Mouse (Mus musculus): ENCODE measurements at regions not wholly inside any gene's neighbourhood (a gene's known extent, or its start where the extent isn't known, plus 50 kb on each side); places are given as distances from the start of the nearest gene placed in this dataset.
A peak's percentile ranks its signal among the peaks of the same experiment; 100 is the strongest.

DNA sequence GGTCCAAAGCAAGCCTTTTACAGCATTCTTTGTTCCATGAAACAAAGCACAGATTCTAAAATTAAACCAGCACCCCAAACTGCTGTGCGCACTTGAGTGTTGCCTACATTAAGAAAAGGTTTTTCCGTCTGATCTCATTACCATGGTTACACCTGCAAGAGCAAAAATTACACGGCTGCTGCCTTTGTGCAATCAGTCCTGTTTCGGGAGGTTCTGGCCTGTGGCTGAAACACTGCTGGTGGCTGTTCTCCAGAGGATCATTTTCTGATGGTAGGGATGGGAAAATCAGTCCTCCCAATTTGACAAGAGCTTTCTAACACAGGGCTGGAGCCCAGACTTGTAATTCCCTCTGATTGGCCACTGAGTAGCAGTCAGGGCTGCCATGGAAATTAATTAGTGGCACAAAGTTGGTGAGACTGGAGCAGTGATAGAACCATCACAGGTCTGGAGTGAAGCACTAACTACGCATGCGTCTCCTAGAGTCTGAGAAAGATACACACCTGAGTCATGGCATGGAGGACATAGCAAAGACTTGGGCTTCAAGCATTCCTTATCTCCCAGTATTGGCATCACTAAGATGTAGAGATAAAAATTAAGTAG, 114.8 kb upstream of the Fam49a start:
- intact Hi-C loops (cut with DNase I) = loop anchor here (5.0 kb wide), 5 partner anchors 690 to 950 kb away; partner anchors contain the start of genes Rad51ap2 and Vsnl1

GRCm38 (mm10) chr12:12147847-12148246, 114.1 kb upstream of the Fam49a start:
- no peak for DNase-seq (ENCODE audit: low spot score in 2 of 2)
- intact Hi-C loops (cut with DNase I) = loop anchor here (5.0 kb wide), 5 partner anchors 691 to 951 kb away; partner anchors contain the start of genes Rad51ap2 and Vsnl1

More for the DNA sequence above, 114.8 kb upstream of the Fam49a start:
- DNase-seq (ENCODE audit: low spot score in 2 of 2) = no peak

- DNase-seq (ENCODE audit: low spot score in 2 of 2) = peak in 1 of 2 experiments; percentile 66
- intact Hi-C loops (cut with DNase I) = loop anchor here (5.0 kb wide), 5 partner anchors 692 to 952 kb away; partner anchors contain the start of genes Rad51ap2 and Vsnl1
Observed at GRCm38 (mm10) chr12:12148659-12149399, 113.1 kb upstream of the Fam49a start.

GRCm38 (mm10) chr12:12164411-12164810, 97.5 kb upstream of the Fam49a start:
- no peak for DNase-seq (ENCODE audit: low spot score in 2 of 2)
- intact Hi-C loops (cut with DNase I) = no loop called here

DNA sequence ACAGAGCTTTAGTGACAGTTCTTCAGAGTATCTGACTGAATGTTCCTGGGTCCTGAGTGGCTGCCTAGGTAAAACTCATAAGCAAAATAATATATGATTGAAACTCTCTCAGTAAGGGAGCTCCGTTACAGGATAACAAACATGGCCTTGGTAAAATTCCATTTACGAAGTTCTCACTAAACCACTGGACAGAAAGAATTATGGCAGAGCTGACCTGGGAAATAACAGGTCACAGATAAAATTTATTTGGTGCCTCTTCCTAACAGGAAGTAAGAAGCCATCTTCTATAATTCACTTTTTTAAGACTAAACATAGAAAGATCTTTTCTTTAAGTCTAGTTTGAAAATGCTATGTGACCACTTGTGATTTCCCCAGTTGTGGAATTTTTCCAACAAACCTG, 91.4 kb upstream of the Fam49a start:
- DNase-seq (ENCODE audit: low spot score in 2 of 2) = no peak
- intact Hi-C loops (cut with DNase I) = loop anchor here (10.0 kb wide), 1 partner anchor 1044 kb away; no protein-coding TSS in a partner anchor

DNA sequence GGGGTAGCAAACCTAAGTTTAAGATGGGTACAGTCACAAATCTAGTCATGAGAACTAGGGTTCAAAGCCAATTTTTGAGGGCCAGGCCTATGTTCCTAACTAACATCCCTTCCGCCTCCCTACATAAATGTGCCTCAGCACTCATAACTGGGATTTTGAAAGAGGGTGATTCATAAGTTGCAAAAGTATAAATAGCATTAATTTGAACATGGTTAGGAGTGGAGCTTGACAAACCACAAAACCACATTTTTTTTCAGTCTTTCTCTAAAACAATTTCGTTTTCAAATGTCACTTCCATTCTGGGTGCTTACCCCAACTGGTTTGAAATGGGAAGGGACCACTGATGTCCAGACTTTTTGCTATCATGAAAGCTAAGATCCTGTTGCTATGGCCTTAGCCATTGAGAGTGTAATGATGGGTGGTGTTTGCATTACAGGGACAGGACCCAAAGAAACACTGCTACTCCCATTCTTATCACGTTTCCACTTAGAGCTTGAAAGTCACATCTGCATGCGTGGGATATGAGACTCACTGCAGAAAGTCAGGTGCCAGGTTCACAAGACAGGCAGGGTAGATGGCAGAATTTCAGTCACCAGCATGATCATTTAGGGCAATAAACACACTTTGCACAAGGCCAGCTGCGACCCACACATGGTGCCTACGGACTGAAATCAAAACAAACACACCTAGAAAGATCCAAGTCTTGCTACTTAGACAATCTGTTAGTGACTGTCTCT, 89.7 kb upstream of the Fam49a start:
- intact Hi-C loops (cut with DNase I) = loop anchor here (10.0 kb wide), 1 partner anchor 1043 kb away; no protein-coding TSS in a partner anchor
- peak in 1 of 2 experiments; percentile 56 for DNase-seq (ENCODE audit: low spot score in 2 of 2)

- intact Hi-C loops (cut with DNase I) = loop anchor here (1.0 to 10.0 kb wide), 3 partner anchors 142 to 1038 kb away; no protein-coding TSS in a partner anchor
Observed at GRCm38 (mm10) chr12:12176331-12177263, 85.3 kb upstream of the Fam49a start.

GRCm38 (mm10) chr12:12177264-12178043, 84.5 kb upstream of the Fam49a start:
- intact Hi-C loops (cut with DNase I) = loop anchor here (2.0 to 10.0 kb wide), 2 partner anchors 219 to 1037 kb away; no protein-coding TSS in a partner anchor
- no peak for DNase-seq (ENCODE audit: low spot score in 2 of 2)

More at GRCm38 (mm10) chr12:12176331-12177263, 85.3 kb upstream of the Fam49a start:
- peak; percentile 85 to 92 for DNase-seq (ENCODE audit: low spot score in 2 of 2)

GRCm38 (mm10) chr12:12178391-12178790, 83.5 kb upstream of the Fam49a start:
- peak in 1 of 2 experiments; percentile 75 for DNase-seq (ENCODE audit: low spot score in 2 of 2)

DNA sequence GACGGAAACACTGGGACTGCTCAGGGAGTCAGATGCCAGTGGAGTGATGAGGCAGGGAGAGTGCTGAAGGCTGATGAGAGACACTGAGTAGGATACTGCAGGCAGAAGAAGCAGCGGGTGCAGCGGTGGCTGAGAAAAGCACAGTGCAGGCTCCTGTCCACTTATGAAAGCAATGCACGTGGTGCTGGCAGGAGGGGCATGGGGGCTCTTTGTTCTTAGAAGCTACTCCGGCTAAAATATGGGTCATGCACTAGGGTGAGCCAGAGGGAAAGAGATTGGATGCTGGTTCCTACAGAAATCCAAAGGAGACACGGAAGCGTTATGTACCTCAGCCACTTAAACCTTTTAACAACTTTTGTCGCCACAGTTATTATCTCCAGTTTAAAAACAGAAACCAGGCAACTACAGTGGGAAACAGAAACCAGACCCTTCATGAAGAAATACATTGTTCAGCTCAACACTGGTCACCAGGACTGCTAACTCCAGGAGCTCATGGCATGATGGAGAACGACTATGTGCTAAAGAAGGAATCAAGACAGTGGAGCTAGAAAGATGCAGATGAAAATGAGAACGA, 82.6 kb upstream of the Fam49a start:
- intact Hi-C loops (cut with DNase I) = loop anchor here (10.0 kb wide), 1 partner anchor 1035 kb away; no protein-coding TSS in a partner anchor

More at GRCm38 (mm10) chr12:12178391-12178790, 83.5 kb upstream of the Fam49a start:
- intact Hi-C loops (cut with DNase I) = loop anchor here (10.0 kb wide), 1 partner anchor 1036 kb away; no protein-coding TSS in a partner anchor

GRCm38 (mm10) chr12:12180986-12181385, 81.0 kb upstream of the Fam49a start:
- DNase-seq (ENCODE audit: low spot score in 2 of 2) = peak in 1 of 2 experiments; percentile 90
- intact Hi-C loops (cut with DNase I) = loop anchor here (1.0 to 2.0 kb wide), 3 partner anchors 15 to 82 kb away; partner anchors contain the start of gene Fam49a

More for the DNA sequence above, 82.6 kb upstream of the Fam49a start:
- peak in 1 of 2 experiments; percentile 55 for DNase-seq (ENCODE audit: low spot score in 2 of 2)

DNA sequence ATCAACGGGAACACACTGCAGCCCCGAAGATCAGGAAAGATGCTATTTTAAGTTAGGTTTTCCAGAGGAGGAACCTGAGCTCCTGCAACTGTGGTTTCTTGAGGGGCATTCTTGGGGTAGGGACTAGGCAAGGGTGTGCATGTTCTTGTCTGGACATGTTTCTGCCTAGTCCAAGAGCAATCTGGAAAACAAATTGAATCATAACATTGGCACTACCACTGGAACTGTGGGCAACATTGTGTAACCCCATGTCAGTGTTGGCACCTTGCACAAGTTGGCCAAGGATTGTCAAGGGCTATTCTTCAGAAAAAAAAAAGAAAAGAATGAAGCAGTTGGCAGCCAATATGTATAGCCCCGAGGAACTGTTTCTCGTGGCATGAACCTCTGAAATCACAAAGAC, 80.3 kb upstream of the Fam49a start:
- no peak for DNase-seq (ENCODE audit: low spot score in 2 of 2)
- intact Hi-C loops (cut with DNase I) = loop anchor here (1.0 to 2.0 kb wide), 3 partner anchors 15 to 81 kb away; partner anchors contain the start of gene Fam49a

- peak in 1 of 2 experiments; percentile 57 for DNase-seq (ENCODE audit: low spot score in 2 of 2)
Observed at GRCm38 (mm10) chr12:12186353-12186752, 75.6 kb upstream of the Fam49a start.

DNA sequence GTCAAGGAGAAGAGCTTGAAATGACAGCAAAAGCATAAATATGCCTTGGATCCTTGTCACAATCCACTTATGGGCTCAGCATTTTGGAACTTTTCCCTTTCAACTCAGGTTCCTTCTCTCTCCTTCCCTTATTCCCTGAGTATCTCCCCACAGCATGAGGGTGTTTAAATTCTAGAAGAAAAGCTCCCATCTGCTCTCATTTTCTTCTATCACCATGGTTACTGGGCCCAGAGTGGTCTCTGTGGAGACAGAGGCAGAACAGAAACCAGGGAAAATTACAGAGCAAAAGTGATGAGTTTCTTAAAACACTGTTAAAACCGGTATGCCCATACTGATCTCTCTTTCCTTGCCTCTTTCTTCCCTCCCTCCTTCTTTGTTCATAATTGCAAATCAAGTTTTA, 66.9 kb upstream of the Fam49a start:
- intact Hi-C loops (cut with DNase I) = loop anchor here (5.0 kb wide), 1 partner anchor 67 kb away; the partner anchor contains the start of gene Fam49a
- DNase-seq (ENCODE audit: low spot score in 2 of 2) = peak in 1 of 2 experiments; percentile 85

More at GRCm38 (mm10) chr12:12186353-12186752, 75.6 kb upstream of the Fam49a start:
- intact Hi-C loops (cut with DNase I) = no loop called here

DNA sequence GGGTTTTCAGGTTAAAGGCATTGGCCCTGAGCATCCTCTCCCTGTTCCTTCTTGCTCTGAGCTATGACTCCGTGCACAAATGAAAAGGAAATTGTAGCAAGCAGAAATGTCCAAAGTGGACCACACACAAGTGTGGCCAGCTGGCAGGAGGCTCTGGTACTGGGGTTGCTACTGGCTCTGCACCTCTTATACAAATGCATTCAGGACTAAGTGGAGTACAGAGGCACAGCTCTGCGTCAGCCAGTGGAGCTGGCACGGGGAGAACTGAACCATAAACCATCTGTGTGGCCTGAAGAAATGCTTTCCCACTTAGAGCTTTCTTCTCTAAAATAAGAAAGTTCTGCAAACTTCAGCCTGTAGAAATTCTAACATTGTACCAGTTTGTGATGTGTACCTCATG, 65.3 kb upstream of the Fam49a start:
- peak in 1 of 2 experiments; percentile 77 for DNase-seq (ENCODE audit: low spot score in 2 of 2)
- intact Hi-C loops (cut with DNase I) = loop anchor here (1.0 to 5.0 kb wide), 2 partner anchors 15 to 66 kb away; partner anchors contain the start of gene Fam49a

DNA sequence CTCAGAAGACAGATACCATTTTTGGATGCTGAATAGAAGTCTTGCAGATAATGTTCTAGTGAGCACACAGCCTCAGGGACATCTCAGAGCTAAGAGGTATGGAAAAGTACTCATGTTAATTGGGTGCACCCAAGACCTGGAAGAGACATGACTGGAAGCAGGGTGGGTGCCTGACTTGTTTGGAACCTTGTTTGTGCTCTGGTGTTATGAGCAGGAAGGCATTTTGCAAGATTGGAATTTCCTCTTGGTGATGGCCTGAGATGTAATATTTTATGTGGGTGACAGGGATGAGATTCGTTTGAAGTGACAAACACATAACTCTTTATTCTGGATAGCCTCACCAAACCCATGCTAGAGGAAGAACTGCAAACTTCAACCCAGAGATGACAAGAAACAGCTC, 53.7 kb upstream of the Fam49a start:
- DNase-seq (ENCODE audit: low spot score in 2 of 2) = no peak
- intact Hi-C loops (cut with DNase I) = no loop called here
